Mouse (Mus musculus): Measurements from ENCODE around the gene Sat2. TPM values are rescaled to one million over a fixed set of nuclear protein-coding genes. Genes with fewer than 3 reads are reported as not detected.

The Sat2 gene
- polyA plus RNA-seq, 1 experiment from 2014 or later, result 15.2 TPM

GRCm38 (mm10) chr11:69662967-69663671 is 41.3 kb downstream of the Sat2 start:
- H3K27ac ChIP-seq (ENCODE audit: low read depth), result peak overlapping the region; percentile 97
- WGBS (ENCODE audit: insufficient replicate concordance), result 64% methylated on average over 13 of the region's 13 CpGs
- H3K4me3 ChIP-seq (ENCODE audit: low read depth, low read length), result peak overlapping the region; percentile 53
- H3K9me3 ChIP-seq (ENCODE audit: low read length), result no peaks in the 10 kb centered on the region
- peaks cover 35% of the 10 kb centered on the region for H3K36me3 ChIP-seq (replicated peaks; ENCODE audit: insufficient read depth, low read length)
- H3K4me1 ChIP-seq (ENCODE audit: insufficient read depth), result peaks cover 25% of the 10 kb centered on the region
- H3K9ac ChIP-seq (replicated peaks), result peak overlapping the region; percentile 57
- ATAC-seq, result no peak
- TF ChIP-seq EP300 (IDR thresholded peaks at IDR 0.05; ENCODE audit: low read depth) (no peak), CTCF (IDR thresholded peaks at IDR 0.05; ENCODE audit: low read depth) (no peak)
- peak overlapping the region; percentile 66 for H3K4me2 ChIP-seq (ENCODE audit: low read depth, low read length)
- no peak for DNase-seq
- no peaks in the 10 kb centered on the region for H3K27me3 ChIP-seq (ENCODE audit: insufficient read depth, low read length)

GRCm38 (mm10) chr11:69663795-69664194 is 42.0 kb downstream of the Sat2 start:
- Histone ChIP-seq H3K36me3 (replicated peaks; ENCODE audit: insufficient read depth, low read length) (peaks cover 36% of the 10 kb centered on the region), H3K27ac (ENCODE audit: low read depth) (peak overlapping the region; percentile 97), H3K4me2 (ENCODE audit: low read depth, low read length) (no peak overlapping the region), H3K27me3 (ENCODE audit: insufficient read depth, low read length) (no peaks in the 10 kb centered on the region), H3K4me3 (ENCODE audit: low read depth, low read length) (no peak overlapping the region), H3K4me1 (ENCODE audit: insufficient read depth) (peaks cover 25% of the 10 kb centered on the region), H3K9ac (replicated peaks) (no peak overlapping the region), H3K9me3 (ENCODE audit: low read length) (no peaks in the 10 kb centered on the region)
- DNase-seq, result no peak
- TF ChIP-seq CTCF (IDR thresholded peaks at IDR 0.05; ENCODE audit: low read depth) (no peak), EP300 (IDR thresholded peaks at IDR 0.05; ENCODE audit: low read depth) (no peak)
- WGBS (ENCODE audit: insufficient replicate concordance), result 66% methylated on average over 6 of the region's 6 CpGs
- no peak for ATAC-seq

DNA sequence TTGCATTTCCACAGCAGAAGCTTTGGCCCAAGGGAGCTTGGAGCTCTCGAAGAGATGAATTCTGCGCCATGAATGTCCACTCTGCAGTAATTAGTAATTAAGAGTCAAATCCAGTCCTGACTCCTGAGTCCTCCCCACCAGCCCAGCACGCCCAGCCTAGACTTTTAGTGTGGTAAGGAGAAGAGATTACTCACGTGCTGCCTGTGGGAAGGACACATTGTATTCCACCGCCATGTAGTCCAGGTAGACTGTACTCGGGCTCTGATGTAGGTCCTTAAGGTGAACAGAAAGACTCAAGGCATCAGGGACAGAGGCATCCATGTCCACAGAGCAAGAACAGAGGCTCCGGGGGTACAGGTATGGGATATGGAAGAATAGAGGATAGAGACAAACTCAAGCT is 43.0 kb downstream of the Sat2 start:
- Histone ChIP-seq H3K4me3 (ENCODE audit: low read depth, low read length) (no peak overlapping the region), H3K9ac (replicated peaks) (no peak overlapping the region; the same call in 1 of the 2 replicates)
- WGBS (ENCODE audit: insufficient replicate concordance), result 88% methylated on average over 7 of the region's 7 CpGs

DNA sequence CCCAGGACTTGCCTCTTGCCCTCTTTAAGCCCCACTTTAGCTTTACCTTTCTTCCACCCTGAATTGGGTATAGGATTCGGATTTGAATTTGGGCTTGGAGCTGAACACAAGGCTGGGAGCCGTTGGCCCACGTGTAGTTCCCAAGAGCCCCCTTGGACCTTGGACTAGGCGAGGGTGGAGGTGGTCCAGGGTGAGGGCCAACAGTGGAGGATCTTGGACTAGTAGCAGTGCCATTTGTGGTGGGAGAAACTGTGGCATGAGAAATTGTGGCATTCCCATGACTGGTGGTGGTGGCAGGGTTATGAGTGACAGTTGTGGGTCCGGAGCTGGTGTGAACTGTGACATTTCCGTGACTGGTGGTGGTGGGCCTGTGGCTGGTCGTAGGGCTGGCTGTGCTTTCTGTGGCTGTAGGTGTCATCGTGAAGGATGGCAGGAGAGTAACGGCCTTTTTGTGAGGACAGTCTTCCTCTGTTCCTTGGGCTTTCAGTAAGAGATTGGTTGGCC is 43.7 kb downstream of the Sat2 start:
- 68% methylated on average over 9 of the region's 9 CpGs for WGBS (ENCODE audit: insufficient replicate concordance)
- TF ChIP-seq CTCF (IDR thresholded peaks at IDR 0.05; ENCODE audit: low read depth), result no peak
- TF ChIP-seq EP300 (IDR thresholded peaks at IDR 0.05; ENCODE audit: low read depth), result no peak
- peak overlapping the region; percentile 97 for H3K27ac ChIP-seq (ENCODE audit: low read depth)
- no peak for DNase-seq
- peak overlapping the region; percentile 14 for H3K4me2 ChIP-seq (ENCODE audit: low read depth, low read length)
- H3K9me3 ChIP-seq (ENCODE audit: low read length), result no peaks in the 10 kb centered on the region
- H3K4me1 ChIP-seq (ENCODE audit: insufficient read depth), result peaks cover 37% of the 10 kb centered on the region
- no peaks in the 10 kb centered on the region for H3K27me3 ChIP-seq (ENCODE audit: insufficient read depth, low read length)
- no peak for ATAC-seq
- H3K9ac ChIP-seq (replicated peaks), result no peak overlapping the region
- peaks cover 50% of the 10 kb centered on the region for H3K36me3 ChIP-seq (replicated peaks; ENCODE audit: insufficient read depth, low read length)
- H3K4me3 ChIP-seq (ENCODE audit: low read depth, low read length), result no peak overlapping the region

More for the DNA sequence above, 43.0 kb downstream of the Sat2 start:
- DNase-seq, result no peak
- peak overlapping the region; percentile 14 for H3K4me2 ChIP-seq (ENCODE audit: low read depth, low read length)
- H3K27me3 ChIP-seq (ENCODE audit: insufficient read depth, low read length), result no peaks in the 10 kb centered on the region
- no peaks in the 10 kb centered on the region for H3K9me3 ChIP-seq (ENCODE audit: low read length)
- H3K27ac ChIP-seq (ENCODE audit: low read depth), result peak overlapping the region; percentile 97
- peaks cover 33% of the 10 kb centered on the region for H3K4me1 ChIP-seq (ENCODE audit: insufficient read depth)
- ATAC-seq, result no peak
- peaks cover 43% of the 10 kb centered on the region for H3K36me3 ChIP-seq (replicated peaks; ENCODE audit: insufficient read depth, low read length)
- TF ChIP-seq EP300 (IDR thresholded peaks at IDR 0.05; ENCODE audit: low read depth) (no peak), CTCF (IDR thresholded peaks at IDR 0.05; ENCODE audit: low read depth) (no peak)

DNA sequence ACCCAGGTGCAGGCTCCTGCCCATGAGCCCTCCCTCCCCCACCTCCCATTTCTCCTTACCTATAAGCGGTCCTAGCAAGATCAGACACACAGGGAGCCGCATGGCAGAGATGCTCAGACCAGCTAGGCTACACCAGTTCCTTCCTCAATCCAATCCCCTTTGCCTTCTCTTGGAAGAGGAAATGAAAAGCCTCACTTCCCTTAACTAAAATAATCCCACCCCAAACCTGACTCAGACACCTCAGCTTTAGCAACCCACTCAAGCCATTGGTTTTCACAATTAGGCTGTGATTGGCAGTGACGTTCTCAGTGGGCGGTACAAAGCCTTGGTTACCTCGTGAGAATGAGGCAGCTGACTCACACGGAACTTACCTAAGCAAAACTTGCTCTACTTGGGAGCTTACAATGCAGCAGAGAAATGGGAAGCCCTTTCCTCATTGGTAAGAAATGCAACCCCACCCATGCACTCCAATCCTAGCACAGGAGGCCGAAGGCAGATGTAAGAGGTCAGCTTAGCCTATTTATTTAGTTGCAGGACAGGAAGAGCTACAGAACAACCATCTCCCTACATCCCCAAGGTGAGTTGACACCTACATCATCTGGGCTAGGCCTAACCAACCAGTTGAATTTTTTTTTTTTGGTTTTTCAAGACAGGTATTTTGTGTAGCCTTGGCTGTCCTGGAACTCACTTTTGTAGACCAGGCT is 44.3 kb downstream of the Sat2 start, which contains the start of gene Cd68:
TSS of gene Cd68 (minus strand) at position 193 of the 704 bp plus-strand sequence.
- H3K9me3 ChIP-seq (ENCODE audit: low read length), result no peaks in the 10 kb centered on the region
- TF ChIP-seq CTCF (IDR thresholded peaks at IDR 0.05; ENCODE audit: low read depth), result no peak
- peak; percentile 55 for TF ChIP-seq EP300 (IDR thresholded peaks at IDR 0.05; ENCODE audit: low read depth)
- peak; percentile 11 for ATAC-seq
- peaks cover 55% of the 10 kb centered on the region for H3K36me3 ChIP-seq (replicated peaks; ENCODE audit: insufficient read depth, low read length)
- H3K4me3 ChIP-seq (ENCODE audit: low read depth, low read length), result no peak within 1 kb of the TSS
- no peak within 1 kb of the TSS; the same call in 1 of the 2 replicates for H3K9ac ChIP-seq (replicated peaks)
- peak within 1 kb of the TSS; percentile 14 for H3K4me2 ChIP-seq (ENCODE audit: low read depth, low read length)
- 32% methylated on average over 7 of the region's 7 CpGs for WGBS (ENCODE audit: insufficient replicate concordance)
- peaks cover 34% of the 10 kb centered on the region for H3K4me1 ChIP-seq (ENCODE audit: insufficient read depth)
- no peaks in the 10 kb centered on the region for H3K27me3 ChIP-seq (ENCODE audit: insufficient read depth, low read length)
- DNase-seq, result peak; percentile 73
- H3K27ac ChIP-seq (ENCODE audit: low read depth), result peak within 1 kb of the TSS; percentile 97

DNA sequence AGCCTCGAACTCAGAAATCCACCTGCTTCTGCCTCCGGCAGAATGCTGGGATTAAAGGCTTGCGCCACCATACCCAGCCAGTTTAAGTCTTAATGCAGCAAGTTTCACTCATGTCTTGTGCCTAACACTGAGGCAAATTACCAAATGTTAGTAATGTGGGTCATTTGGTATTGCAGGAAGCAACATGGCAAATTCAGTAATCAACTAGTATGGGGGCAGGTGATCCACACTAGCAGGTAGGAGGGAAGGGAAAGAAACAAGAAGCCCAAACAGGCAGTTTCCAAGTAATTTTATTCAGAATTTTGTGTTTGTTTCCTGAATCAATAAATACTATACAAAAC is 44.8 kb downstream of the Sat2 start:
- peaks cover 29% of the 10 kb centered on the region for H3K4me1 ChIP-seq (ENCODE audit: insufficient read depth)
- DNase-seq, result no peak
- H3K27ac ChIP-seq (ENCODE audit: low read depth), result peak overlapping the region; percentile 56; the same call in 1 of the 2 replicates
- H3K4me2 ChIP-seq (ENCODE audit: low read depth, low read length), result no peak overlapping the region
- TF ChIP-seq CTCF (IDR thresholded peaks at IDR 0.05; ENCODE audit: low read depth), result no peak
- no peak for TF ChIP-seq EP300 (IDR thresholded peaks at IDR 0.05; ENCODE audit: low read depth)
- ATAC-seq, result no peak
- no peak overlapping the region for H3K9ac ChIP-seq (replicated peaks)
- peaks cover 55% of the 10 kb centered on the region for H3K36me3 ChIP-seq (replicated peaks; ENCODE audit: insufficient read depth, low read length)
- no peak overlapping the region for H3K4me3 ChIP-seq (ENCODE audit: low read depth, low read length)
- H3K9me3 ChIP-seq (ENCODE audit: low read length), result no peaks in the 10 kb centered on the region
- no peaks in the 10 kb centered on the region for H3K27me3 ChIP-seq (ENCODE audit: insufficient read depth, low read length)
- 87% methylated on average over 3 of the region's 3 CpGs for WGBS (ENCODE audit: insufficient replicate concordance)

Measured in liver, postnatal 0 days (tissue).